Mouse (Mus musculus): Measurements from ENCODE around the gene Cdkl3. TPM values are rescaled to one million over a fixed set of nuclear protein-coding genes. Genes with fewer than 3 reads are reported as not detected.

Gene Cdkl3
- polyA plus RNA-seq (2017; shearing (Covaris generic)), result 1 to 10 TPM; 7.0 to 9.4 TPM

DNA sequence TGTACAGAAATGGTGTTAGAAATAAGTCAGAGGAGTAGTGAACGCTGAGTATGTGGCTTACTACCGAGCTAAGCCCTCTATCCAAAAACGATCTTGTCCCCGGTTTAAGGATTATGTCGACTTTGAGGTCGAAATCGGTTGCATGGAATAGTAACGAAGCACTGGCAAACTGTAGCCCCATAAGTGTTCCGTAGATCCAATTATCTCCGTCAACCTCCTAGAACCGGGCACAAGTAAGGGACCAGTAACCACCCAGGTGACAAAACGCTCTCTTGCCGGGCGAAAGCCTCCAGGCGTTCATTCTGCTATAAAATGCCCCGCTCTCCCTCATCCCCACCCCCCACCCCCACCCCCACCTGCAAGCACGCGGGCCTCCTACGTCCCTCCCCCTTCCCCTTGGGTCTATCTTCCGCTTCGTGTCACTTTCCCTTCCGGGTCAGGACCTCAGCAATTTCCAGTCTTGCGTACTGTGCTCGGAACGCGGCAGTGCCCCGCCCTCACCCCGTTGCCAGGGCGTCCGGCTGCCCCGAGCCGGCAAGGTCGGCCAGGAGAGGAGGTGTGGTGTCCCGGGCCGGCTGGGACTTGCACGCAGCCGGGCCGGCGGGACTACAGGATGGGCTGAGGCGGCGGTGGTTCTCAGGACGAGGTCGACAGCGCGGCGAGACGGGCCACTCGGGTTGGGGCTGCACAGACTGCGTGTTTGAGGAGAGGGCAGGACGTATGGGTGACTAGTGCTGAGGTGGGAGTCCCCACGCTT, at the start of gene Cdkl3:
TSS of gene Cdkl3 (plus strand) at position 450 of the 757 bp plus-strand sequence.

GRCm38 (mm10) chr11:51967443-51968401, 36.3 kb upstream of the Cdkl3 start, which contains the start of gene Cdkn2aipnl:
Gene Cdkn2aipnl, plus strand, starts transcription at chr11:51967661.

DNA sequence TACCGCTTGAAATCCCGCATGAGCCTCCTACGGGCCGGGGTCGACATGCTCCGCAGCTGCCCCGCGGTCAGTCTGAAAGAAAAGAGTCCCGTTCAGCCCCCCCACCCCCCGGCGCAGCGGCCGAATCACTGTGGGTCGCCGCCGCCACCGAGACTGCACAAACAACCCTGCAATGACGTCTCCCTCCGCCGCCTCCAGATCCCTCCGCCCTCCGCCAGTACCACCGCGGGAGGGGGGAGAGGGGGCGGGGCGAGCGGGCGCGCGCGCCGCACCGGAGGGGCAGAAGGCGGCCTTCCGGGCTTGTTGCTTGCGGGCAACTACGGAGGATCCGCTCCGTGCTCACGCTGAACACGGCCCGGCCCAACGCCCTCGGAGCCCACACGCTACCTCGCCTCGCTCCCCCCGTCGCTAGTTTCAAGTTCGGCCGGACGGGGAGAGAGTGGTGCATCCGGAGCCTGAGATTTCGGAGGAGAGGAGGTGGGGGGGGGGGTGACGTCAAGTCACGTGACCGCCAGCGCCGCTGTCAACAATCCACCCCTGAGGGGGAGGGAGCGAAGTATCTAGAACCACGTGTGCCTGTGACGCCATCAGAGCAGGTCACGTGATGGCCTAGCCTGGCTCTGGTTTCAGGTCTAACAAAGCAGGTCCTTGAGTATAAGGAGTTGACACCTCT, 3.6 kb upstream of the Cdkl3 start, which contains the start of gene Ube2b:
TSS of gene Ube2b (minus strand) at position 473 of the 673 bp plus-strand sequence.

DNA sequence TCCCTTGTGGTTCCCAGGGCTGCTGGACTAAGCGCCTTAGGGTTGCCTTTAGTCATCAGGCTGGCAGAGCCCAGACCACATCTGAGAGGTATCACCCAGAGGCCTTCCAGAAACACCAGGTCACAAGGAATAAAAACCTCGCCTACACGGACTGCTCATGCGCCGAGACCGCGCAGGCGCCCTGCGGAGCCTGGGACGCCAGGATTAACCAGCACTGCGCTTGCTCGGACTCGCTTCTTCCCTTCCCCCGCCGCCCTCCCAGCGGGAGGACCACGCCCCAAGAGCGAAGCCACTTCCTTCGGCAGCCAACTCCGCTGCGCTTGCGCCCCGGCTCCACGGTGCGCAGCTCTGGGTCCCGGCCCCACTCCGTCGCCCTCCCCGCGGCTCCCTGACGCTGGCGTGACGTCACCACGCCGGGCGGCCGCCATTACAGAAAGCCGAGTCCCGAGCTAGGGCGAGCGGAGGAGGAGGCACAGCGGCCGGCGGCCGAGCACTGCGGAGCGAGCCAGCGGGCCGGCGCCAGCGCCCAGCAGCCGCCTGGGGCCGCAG, 94.5 kb downstream of the Cdkl3 start, which contains the start of gene Ppp2ca:
TSS of gene Ppp2ca (plus strand) at position 284 of the 549 bp plus-strand sequence.

Other genes with a start within 250 kb of the Cdkl3 start
- gene Sec24a, start 240.6 kb upstream of the Cdkl3 start, polyA plus RNA-seq (2017; shearing (Covaris generic)), result 10 to 100 TPM; 25.3 to 31.5 TPM
- 100 to 1,000 TPM; 111 to 129 TPM for gene Sar1b, start 240.5 kb upstream of the Cdkl3 start, polyA plus RNA-seq (2017; shearing (Covaris generic))
- gene Jade2, start 146.6 kb upstream of the Cdkl3 start, polyA plus RNA-seq (2017; shearing (Covaris generic)), result 1 to 10 TPM; 8.1 to 8.4 TPM
- 100 to 1,000 TPM; 151 to 160 TPM for gene Cdkn2aipnl, start 36.6 kb upstream of the Cdkl3 start, polyA plus RNA-seq (2017; shearing (Covaris generic))
- 100 to 1,000 TPM; 271 to 281 TPM for gene Ube2b, start 3.5 kb upstream of the Cdkl3 start, polyA plus RNA-seq (2017; shearing (Covaris generic))
- 100 to 1,000 TPM; 104 to 108 TPM for gene Ppp2ca, start 94.5 kb downstream of the Cdkl3 start, polyA plus RNA-seq (2017; shearing (Covaris generic))
- gene Olfr1373, start 141.3 kb downstream of the Cdkl3 start, polyA plus RNA-seq (2017; shearing (Covaris generic)), result not detected
- gene Olfr1371, start 209.8 kb downstream of the Cdkl3 start, polyA plus RNA-seq (2017; shearing (Covaris generic)), result not detected
- gene Skp1a, start 227.8 kb downstream of the Cdkl3 start, polyA plus RNA-seq (2017; shearing (Covaris generic)), result 100 to 1,000 TPM; 263 to 286 TPM